Mouse (Mus musculus) left cerebral cortex, postnatal 10 days (tissue): Measurements from ENCODE around the gene Slx1b. TPM values are rescaled to one million over a fixed set of nuclear protein-coding genes. Genes with fewer than 3 reads are reported as not detected.
"Not testable (repeated sequence)": the region's sequence is repeated elsewhere in the genome, so short reads cannot be mapped to it uniquely, and the experiment has no call there.

Experiments used
- DNase-seq, 2 experiments: peaks; one replicate each; pipeline ENCODE4 v3.0.0; 2021 to 2022; ENCODE audit warnings: low spot score in 2 of 2, mixed read lengths in 1 of 2; ENCODE audit errors: extremely low spot score in 1 of 2
- intact Hi-C: fragments of 180-260 bp; cut with DNase I; formaldehyde crosslinking; loops from one replicate; pipeline ENCODE4 v1.15.1; 2025
- total RNA-seq, 2 experiments: library from RNA; stranded (reverse); gene quantifications; 2 replicates each; pipeline ENCODE4 v1.2.3; 2021

The Slx1b gene
- total RNA-seq, 2 experiments from 2014 or later, result 21.6 to 22.5 TPM

GRCm38 (mm10) chr7:126690737-126691136 is 4.8 kb downstream of the Slx1b start:
- no peak for DNase-seq
- intact Hi-C loops, result loop anchor here (5.0 kb wide), 1 partner anchor 108 kb away; the partner anchor contains the start of gene Apobr

- no peak for DNase-seq
- intact Hi-C loops, result loop anchor here (5.0 kb wide), 1 partner anchor 42 kb away; the partner anchor contains the start of gene Sgf29
Observed at GRCm38 (mm10) chr7:126689021-126689420, 6.6 kb downstream of the Slx1b start.

GRCm38 (mm10) chr7:126688156-126688555 is 7.4 kb downstream of the Slx1b start:
- intact Hi-C loops, result loop anchor here (5.0 kb wide), 1 partner anchor 41 kb away; the partner anchor contains the start of gene Sgf29
- not testable (repeated sequence) for DNase-seq

GRCm38 (mm10) chr7:126681221-126681620 is 14.4 kb downstream of the Slx1b start:
- intact Hi-C loops, result no loop called here
- no peak for DNase-seq

- intact Hi-C loops, result no loop called here
- DNase-seq, result no peak
Observed at GRCm38 (mm10) chr7:126679683-126680082, 15.9 kb downstream of the Slx1b start.

GRCm38 (mm10) chr7:126678545-126679341 is 16.8 kb downstream of the Slx1b start:
- intact Hi-C loops, result no loop called here
- DNase-seq, result no peak

GRCm38 (mm10) chr7:126676631-126677220 is 18.9 kb downstream of the Slx1b start:
- no peak for DNase-seq
- intact Hi-C loops, result no loop called here

GRCm38 (mm10) chr7:126676207-126676606 is 19.4 kb downstream of the Slx1b start, which contains the start of gene Sult1a1:
TSS of gene Sult1a1 (minus strand) at chr7:126676432.
- no peak for DNase-seq
- intact Hi-C loops, result no loop called here

- no peak for DNase-seq
- intact Hi-C loops, result no loop called here
Observed at GRCm38 (mm10) chr7:126675104-126675503, 20.5 kb downstream of the Slx1b start.

GRCm38 (mm10) chr7:126672111-126672510 is 23.5 kb downstream of the Slx1b start:
- DNase-seq, result no peak
- intact Hi-C loops, result no loop called here

GRCm38 (mm10) chr7:126670152-126670551 is 25.4 kb downstream of the Slx1b start:
- no peak for DNase-seq
- intact Hi-C loops, result no loop called here

GRCm38 (mm10) chr7:126668452-126668851 is 27.1 kb downstream of the Slx1b start:
- intact Hi-C loops, result no loop called here
- no peak for DNase-seq

GRCm38 (mm10) chr7:126667495-126668090 is 28.0 kb downstream of the Slx1b start:
- intact Hi-C loops, result no loop called here
- no peak for DNase-seq

GRCm38 (mm10) chr7:126665269-126665668 is 30.3 kb downstream of the Slx1b start:
- no peak for DNase-seq
- intact Hi-C loops, result no loop called here

GRCm38 (mm10) chr7:126663646-126664045 is 31.9 kb downstream of the Slx1b start:
- DNase-seq, result no peak
- intact Hi-C loops, result no loop called here

- intact Hi-C loops, result no loop called here
- no peak for DNase-seq
Observed at GRCm38 (mm10) chr7:126659771-126660170, 35.8 kb downstream of the Slx1b start.

- DNase-seq, result no peak
- intact Hi-C loops, result no loop called here
Observed at GRCm38 (mm10) chr7:126657522-126657921, 38.1 kb downstream of the Slx1b start.

GRCm38 (mm10) chr7:126655695-126656094 is 39.9 kb downstream of the Slx1b start:
- DNase-seq, result no peak
- intact Hi-C loops, result no loop called here

GRCm38 (mm10) chr7:126653991-126654390 is 41.6 kb downstream of the Slx1b start:
- DNase-seq, result no peak
- intact Hi-C loops, result no loop called here

GRCm38 (mm10) chr7:126650852-126651251 is 44.7 kb downstream of the Slx1b start:
- intact Hi-C loops, result no loop called here
- DNase-seq, result no peak
